Mouse (Mus musculus): Measurements from ENCODE around the gene Gm45015.

DNA sequence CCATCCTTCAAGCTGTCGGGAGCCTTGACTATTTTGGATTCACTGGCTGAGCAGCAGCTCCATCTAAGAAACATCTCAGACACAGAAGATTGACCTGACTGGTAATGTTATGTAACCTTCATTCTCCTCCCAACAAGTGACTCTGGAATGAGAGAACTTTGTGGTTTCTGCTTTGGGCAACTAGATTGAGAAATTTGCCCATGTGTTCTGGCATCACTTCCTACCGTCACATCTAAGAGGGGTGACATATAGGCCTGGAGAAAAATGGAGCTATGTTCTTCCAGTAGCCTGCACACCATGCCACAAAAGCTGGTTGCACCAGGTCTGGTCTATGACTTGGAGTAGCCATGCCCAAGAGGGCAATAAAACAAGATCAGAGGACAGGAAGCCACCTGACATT, 19.5 kb upstream of the Gm45015 start:
- TF ChIP-seq CTCF (IDR thresholded peaks at IDR 0.05; ENCODE audit: low read depth, low read length) (no peak), TAL1 (conservative IDR thresholded peaks at IDR 0.05; ENCODE audit: low read depth, low read length) (no peak)

All from G1E (cell line).